Mouse (Mus musculus) neural tube, embryonic 14.5 days (tissue): ENCODE results near the gene Ankrd39. TPM values are rescaled to one million over a fixed set of nuclear protein-coding genes. Genes with fewer than 3 reads are reported as not detected.

Experiments used
- ATAC-seq: fragments of 200-750 bp; cut with Nextera tagmentation; 2 replicates; pipeline ENCODE4 v1.8.0; 2017; ENCODE audit warnings: low read depth, mild to moderate bottlenecking, moderate TSS enrichment, moderate library complexity
- H3K27ac ChIP-seq: fragments of 300-500 bp; sonication (generic); 2 replicates; pipeline ENCODE4 v1.5.1; 2014; ENCODE audit warnings: low read depth, mild to moderate bottlenecking, control low read depth, low read length, moderate library complexity, mixed read lengths
- H3K27me3 ChIP-seq: fragments of 300-500 bp; sonication (generic); 2 replicates; pipeline ENCODE4 v1.6.1; 2014; ENCODE audit warnings: low read length; ENCODE audit not compliant: control insufficient read depth, insufficient read depth
- H3K36me3 ChIP-seq: fragments of 300-500 bp; sonication (generic); 2 replicates; pipeline ENCODE4 v1.6.1; 2014; ENCODE audit warnings: low read length, mixed read lengths; ENCODE audit not compliant: control insufficient read depth, insufficient read depth
- H3K4me1 ChIP-seq: fragments of 300-500 bp; sonication (generic); 2 replicates; pipeline ENCODE4 v1.6.1; 2014; ENCODE audit warnings: low read length; ENCODE audit not compliant: control insufficient read depth, insufficient read depth
- H3K4me2 ChIP-seq: fragments of 300-500 bp; sonication (generic); 2 replicates; pipeline ENCODE4 v1.6.1; 2014; ENCODE audit warnings: mild to moderate bottlenecking, low read depth, low read length, control low read depth
- H3K4me3 ChIP-seq: fragments of 300-500 bp; sonication (generic); 2 replicates; pipeline ENCODE4 v1.5.1; 2014; ENCODE audit warnings: low read depth, low read length, control low read depth, mixed read lengths
- H3K9ac ChIP-seq: fragments of 300-500 bp; sonication (generic); replicated peaks from 2 replicates; pipeline ENCODE4 v1.6.1; 2014; ENCODE audit warnings: low read depth, mild to moderate bottlenecking, control low read depth, low read length, mixed read lengths
- H3K9me3 ChIP-seq: fragments of 300-500 bp; sonication (generic); 2 replicates; pipeline ENCODE4 v1.6.1; 2016; ENCODE audit warnings: low read length; ENCODE audit not compliant: control insufficient read depth
- WGBS: fragments of 180-500 bp; shearing (Covaris S2); extraction: QIAGEN DNeasy Blood & Tissue Kit; methylation state at CpG from one replicate; pipeline ENCODE4 v1.1.7; 2014; 5-methylcytosine and 5-hydroxymethylcytosine counted together
- polyA plus RNA-seq: library from polyadenylated mRNA; unstranded; fragments of >200 nt; fragmentation: Nextera tagmentation; extraction: Ambion mirVana; gene quantifications from 2 replicates; pipeline ENCODE4 v1.2.1, GENCODE M21; 2014

Gene Ankrd39
- polyA plus RNA-seq, 1 experiment from 2014 or later, result 34.5 TPM

- H3K4me3 ChIP-seq, result no peak overlapping the region
- H3K9ac ChIP-seq, result no peak overlapping the region
- H3K27me3 ChIP-seq, result no peaks in the 10 kb centered on the region
- ATAC-seq, result no peak
- H3K36me3 ChIP-seq, result peaks cover 42% of the 10 kb centered on the region
- no peak overlapping the region for H3K4me2 ChIP-seq
- no peak overlapping the region for H3K27ac ChIP-seq
- 92% methylated on average over 7 of the region's 7 CpGs for WGBS
- H3K4me1 ChIP-seq, result 0 out of 2 replicates have a peak, but pooled peaks cover 13% of the 10 kb centered on the region
- H3K9me3 ChIP-seq, result no peaks in the 10 kb centered on the region
Measured at GRCm38 (mm10) chr1:36522210-36522609, 25.0 kb downstream of the Ankrd39 start.

- Histone ChIP-seq H3K4me3 (no peak overlapping the region), H3K36me3 (peaks cover 37% of the 10 kb centered on the region), H3K4me2 (no peak overlapping the region), H3K9ac (no peak overlapping the region), H3K27me3 (no peaks in the 10 kb centered on the region), H3K9me3 (no peaks in the 10 kb centered on the region), H3K27ac (no peak overlapping the region), H3K4me1 (peaks cover 25% of the 10 kb centered on the region)
- ATAC-seq, result no peak
- WGBS, result 84% methylated on average over 11 of the region's 11 CpGs
Measured at GRCm38 (mm10) chr1:36519626-36520025, 27.6 kb downstream of the Ankrd39 start.

- 85% methylated on average over 3 of the region's 3 CpGs for WGBS
- H3K36me3 ChIP-seq, result peaks cover 37% of the 10 kb centered on the region
- no peak overlapping the region for H3K4me3 ChIP-seq
Measured at GRCm38 (mm10) chr1:36518259-36518658, 29.0 kb downstream of the Ankrd39 start.

GRCm38 (mm10) chr1:36513718-36514117 lies 33.5 kb downstream of the Ankrd39 start:
- Histone ChIP-seq H3K36me3 (no peaks in the 10 kb centered on the region), H3K9ac (no peak overlapping the region), H3K9me3 (no peaks in the 10 kb centered on the region), H3K4me1 (peaks cover 27% of the 10 kb centered on the region), H3K27me3 (peaks cover 6% of the 10 kb centered on the region; the same call in 1 of the 2 replicates), H3K27ac (no peak overlapping the region), H3K4me3 (peak overlapping the region; percentile 70), H3K4me2 (peak overlapping the region; percentile 99)
- no peak for ATAC-seq
- 34% methylated on average over 2 of the region's 2 CpGs for WGBS

More at GRCm38 (mm10) chr1:36518259-36518658, 29.0 kb downstream of the Ankrd39 start:
- Histone ChIP-seq H3K4me1 (peaks cover 29% of the 10 kb centered on the region), H3K9me3 (no peaks in the 10 kb centered on the region), H3K9ac (no peak overlapping the region), H3K27me3 (no peaks in the 10 kb centered on the region), H3K4me2 (no peak overlapping the region), H3K27ac (no peak overlapping the region)
- ATAC-seq, result no peak

GRCm38 (mm10) chr1:36513310-36513709 lies 33.9 kb downstream of the Ankrd39 start:
- Histone ChIP-seq H3K36me3 (no peaks in the 10 kb centered on the region), H3K9ac (peak overlapping the region; percentile 88), H3K4me2 (peak overlapping the region; percentile 99), H3K4me1 (peaks cover 27% of the 10 kb centered on the region), H3K4me3 (peak overlapping the region; percentile 70), H3K27ac (no peak overlapping the region), H3K27me3 (peaks cover 6% of the 10 kb centered on the region; the same call in 1 of the 2 replicates), H3K9me3 (no peaks in the 10 kb centered on the region)
- ATAC-seq, result no peak
- 0% methylated on average over 1 of the region's 1 CpGs for WGBS

- peak overlapping the region; percentile 70 for H3K4me3 ChIP-seq
- H3K36me3 ChIP-seq, result no peaks in the 10 kb centered on the region
- H3K4me1 ChIP-seq, result peaks cover 27% of the 10 kb centered on the region
- ATAC-seq, result no peak
- peak overlapping the region; percentile 99 for H3K4me2 ChIP-seq
- peak overlapping the region; percentile 87 for H3K27ac ChIP-seq
- no peaks in the 10 kb centered on the region for H3K9me3 ChIP-seq
- H3K9ac ChIP-seq, result peak overlapping the region; percentile 88
- WGBS, result 2% methylated on average over 16 of the region's 16 CpGs
- H3K27me3 ChIP-seq, result peaks cover 6% of the 10 kb centered on the region; the same call in 1 of the 2 replicates
Measured at GRCm38 (mm10) chr1:36512966-36513280, 34.3 kb downstream of the Ankrd39 start.

GRCm38 (mm10) chr1:36512089-36512965 lies 34.9 kb downstream of the Ankrd39 start:
- Histone ChIP-seq H3K4me1 (peaks cover 27% of the 10 kb centered on the region), H3K4me2 (peak overlapping the region; percentile 99), H3K27ac (peak overlapping the region; percentile 87), H3K9ac (peak overlapping the region; percentile 88), H3K9me3 (no peaks in the 10 kb centered on the region), H3K27me3 (peaks cover 6% of the 10 kb centered on the region; the same call in 1 of the 2 replicates), H3K4me3 (peak overlapping the region; percentile 70), H3K36me3 (no peaks in the 10 kb centered on the region)
- peak; percentile 74 for ATAC-seq
- WGBS, result under 1% methylated on average over 79 of the region's 126 CpGs

GRCm38 (mm10) chr1:36511289-36512021 lies 35.8 kb downstream of the Ankrd39 start, which contains the start of gene Cnnm3:
Gene Cnnm3, plus strand, starts transcription at chr1:36511867.
- 0 out of 2 replicates have a peak, but pooled peaks cover 4% of the 10 kb centered on the region for H3K36me3 ChIP-seq
- WGBS, result 2% methylated on average over 48 of the region's 51 CpGs
- H3K27ac ChIP-seq, result peak within 1 kb of the TSS; percentile 87
- peaks cover 6% of the 10 kb centered on the region; the same call in 1 of the 2 replicates for H3K27me3 ChIP-seq
- H3K4me1 ChIP-seq, result peaks cover 27% of the 10 kb centered on the region
- H3K9me3 ChIP-seq, result no peaks in the 10 kb centered on the region
- peak within 1 kb of the TSS; percentile 70 for H3K4me3 ChIP-seq
- peak within 1 kb of the TSS; percentile 88 for H3K9ac ChIP-seq
- peak within 1 kb of the TSS; percentile 99 for H3K4me2 ChIP-seq
- ATAC-seq, result peak; percentile 98
